Mouse (Mus musculus): Measurements from ENCODE around the gene Akap6. TPM values are rescaled to one million over a fixed set of nuclear protein-coding genes. Genes with fewer than 3 reads are reported as not detected.

Akap6 gene
- total and polyA plus RNA-seq, 3 experiments: not detected

DNA sequence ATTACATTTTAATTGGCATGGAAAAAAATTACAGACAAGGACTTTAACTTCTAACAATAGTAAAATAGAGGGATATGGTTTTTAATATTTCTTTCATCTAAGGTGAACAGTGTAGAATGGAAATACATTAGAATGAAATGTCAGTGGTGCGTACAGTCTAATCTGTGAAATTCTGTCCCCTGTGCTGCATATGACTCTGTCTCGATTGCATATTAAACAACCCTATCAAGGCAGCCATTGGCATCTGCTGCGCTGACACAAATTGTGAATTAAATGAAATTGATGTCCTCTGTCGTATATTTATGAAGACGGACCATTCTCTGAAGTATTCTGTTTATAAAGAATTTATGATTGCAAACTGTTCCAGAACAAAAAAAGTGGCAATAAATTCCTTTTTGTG, 371.7 kb downstream of the Akap6 start:
- Histone ChIP-seq H3K4me1 (ENCODE audit: control insufficient read depth in 1 of 2, insufficient read depth in 2 of 2, low read length in 2 of 2) (no peaks in the 10 kb centered on the region), H3K79me2 (ENCODE audit: control insufficient read depth, insufficient read depth, low read length, poor library complexity) (no peaks in the 10 kb centered on the region), H3K4me3 (ENCODE audit: control insufficient read depth in 1 of 2, insufficient read depth in 1 of 2, low read depth in 2 of 2, low read length in 2 of 2) (no peak overlapping the region), H3K27me3 (ENCODE audit: control insufficient read depth in 1 of 2, insufficient read depth in 2 of 2, low read length in 2 of 2) (no peaks in the 10 kb centered on the region), H3K27ac (ENCODE audit: control insufficient read depth, low read depth, low read length) (no peak overlapping the region), H3K36me3 (ENCODE audit: control insufficient read depth in 1 of 2, insufficient read depth in 2 of 2, low read length in 2 of 2) (no peaks in the 10 kb centered on the region), H3K9me3 (replicated peaks; ENCODE audit: insufficient read depth, low read length) (no peaks in the 10 kb centered on the region), H3K9ac (ENCODE audit: control insufficient read depth, low read depth, low read length, poor library complexity, severe bottlenecking) (no peak overlapping the region)
- no peak for DNase-seq (ENCODE audit: low read depth, low spot score)
- TF ChIP-seq E2F4 (IDR thresholded peaks at IDR 0.05; ENCODE audit: borderline replicate concordance, low read depth, low read length) (no peak), CHD2 (IDR thresholded peaks at IDR 0.05; ENCODE audit: low read length) (no peak), MAZ (IDR thresholded peaks at IDR 0.05; ENCODE audit: low read depth, low read length) (no peak), MYC (IDR thresholded peaks at IDR 0.05; ENCODE audit: low read depth, low read length) (no peak), NELFE (IDR thresholded peaks at IDR 0.05; ENCODE audit: low read depth, low read length) (no peak), SMC3 (IDR thresholded peaks at IDR 0.05; ENCODE audit: low read depth, low read length) (no peak), JUND (IDR thresholded peaks at IDR 0.05; ENCODE audit: low read depth, low read length) (no peak)

DNA sequence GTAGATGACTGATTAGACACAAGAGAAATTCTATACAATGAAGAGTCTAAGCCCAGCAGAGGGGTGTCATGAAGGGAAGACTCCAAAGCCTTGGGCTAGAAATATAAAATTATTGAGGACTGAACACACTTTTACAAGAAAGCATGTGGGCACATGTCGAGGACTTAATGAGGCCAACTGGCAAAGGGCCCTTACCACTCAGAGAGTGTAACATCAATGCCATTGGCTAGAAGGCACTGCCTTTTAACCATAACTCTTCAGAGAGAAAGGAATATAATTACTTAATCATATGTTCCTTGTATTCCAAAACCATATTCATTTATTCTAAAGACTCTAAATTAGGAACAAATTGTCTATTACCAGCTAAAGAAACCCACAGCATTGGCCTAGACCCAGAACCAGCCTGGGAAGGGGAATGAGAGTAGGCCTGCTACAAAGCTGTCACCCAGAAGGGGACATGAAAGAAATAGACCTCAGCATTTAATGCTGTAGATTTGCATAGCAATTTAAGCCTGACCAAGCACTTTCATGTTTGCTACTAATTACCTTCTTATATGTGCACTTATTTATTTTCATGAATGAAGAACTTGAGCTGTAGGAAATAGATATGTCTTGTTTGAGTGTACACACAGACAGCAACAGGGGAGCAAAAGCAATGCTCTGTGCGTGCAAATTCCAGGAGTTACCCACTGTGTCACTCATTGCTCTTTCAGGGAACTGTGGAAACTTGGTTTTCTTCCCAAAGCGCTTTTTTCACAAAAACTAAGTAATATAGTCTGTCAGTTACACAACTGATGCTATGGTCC, 377.6 kb downstream of the Akap6 start:
- DNase-seq (ENCODE audit: low read depth, low spot score): no peak
- TF ChIP-seq USF1 (IDR thresholded peaks at IDR 0.05; ENCODE audit: low read depth, low read length) (no peak), HCFC1 (IDR thresholded peaks at IDR 0.05; ENCODE audit: low read depth, low read length) (no peak), NELFE (IDR thresholded peaks at IDR 0.05; ENCODE audit: low read depth, low read length) (no peak), GABPA (IDR thresholded peaks at IDR 0.05; ENCODE audit: low read depth, low read length) (no peak), RAD21 (IDR thresholded peaks at IDR 0.05; ENCODE audit: low read depth, low read length) (no peak), POLR2AphosphoS5 (IDR thresholded peaks at IDR 0.05; ENCODE audit: borderline replicate concordance, low read depth, low read length) (no peak), TAL1 (IDR thresholded peaks at IDR 0.05; ENCODE audit: low read length) (no peak), MAZ (IDR thresholded peaks at IDR 0.05; ENCODE audit: low read depth, low read length) (no peak)
- no peaks in the 10 kb centered on the region for H3K79me2 ChIP-seq (ENCODE audit: control insufficient read depth, insufficient read depth, low read length, poor library complexity)
- no peak overlapping the region for H3K4me3 ChIP-seq (ENCODE audit: control insufficient read depth in 1 of 2, insufficient read depth in 1 of 2, low read depth in 2 of 2, low read length in 2 of 2)
- H3K9me3 ChIP-seq (replicated peaks; ENCODE audit: insufficient read depth, low read length): no peaks in the 10 kb centered on the region
- no peak overlapping the region for H3K27ac ChIP-seq (ENCODE audit: control insufficient read depth, low read depth, low read length)
- no peaks in the 10 kb centered on the region for H3K27me3 ChIP-seq (ENCODE audit: control insufficient read depth in 1 of 2, insufficient read depth in 2 of 2, low read length in 2 of 2)
- no peaks in the 10 kb centered on the region for H3K36me3 ChIP-seq (ENCODE audit: control insufficient read depth in 1 of 2, insufficient read depth in 2 of 2, low read length in 2 of 2)
- H3K9ac ChIP-seq (ENCODE audit: control insufficient read depth, low read depth, low read length, poor library complexity, severe bottlenecking): no peak overlapping the region
- no peaks in the 10 kb centered on the region for H3K4me1 ChIP-seq (ENCODE audit: control insufficient read depth in 1 of 2, insufficient read depth in 2 of 2, low read length in 2 of 2)

DNA sequence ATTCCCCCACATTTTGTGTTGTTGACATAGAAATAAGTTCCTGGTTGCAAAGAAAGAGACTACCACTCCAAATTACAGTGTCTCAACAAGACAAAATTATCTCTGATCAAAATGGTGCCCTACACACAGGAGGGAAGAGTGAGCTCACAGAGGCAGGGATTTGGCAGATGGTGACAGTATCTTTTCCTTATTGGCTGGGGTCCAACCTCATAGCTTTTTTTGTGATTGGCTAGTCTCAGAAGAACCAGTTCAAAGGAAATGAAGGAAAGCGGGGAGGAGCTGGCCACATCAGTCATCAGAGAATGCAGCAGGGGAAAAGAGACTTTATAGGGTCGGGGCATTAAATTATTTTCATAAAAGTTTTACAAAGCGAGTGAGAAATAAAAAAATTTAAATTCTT, 386.6 kb downstream of the Akap6 start:
- Histone ChIP-seq H3K4me1 (ENCODE audit: control insufficient read depth in 1 of 2, insufficient read depth in 2 of 2, low read length in 2 of 2) (no peaks in the 10 kb centered on the region), H3K27ac (ENCODE audit: control insufficient read depth, low read depth, low read length) (no peak overlapping the region), H3K27me3 (ENCODE audit: control insufficient read depth in 1 of 2, insufficient read depth in 2 of 2, low read length in 2 of 2) (no peaks in the 10 kb centered on the region), H3K79me2 (ENCODE audit: control insufficient read depth, insufficient read depth, low read length, poor library complexity) (no peaks in the 10 kb centered on the region), H3K9ac (ENCODE audit: control insufficient read depth, low read depth, low read length, poor library complexity, severe bottlenecking) (no peak overlapping the region), H3K36me3 (ENCODE audit: control insufficient read depth in 1 of 2, insufficient read depth in 2 of 2, low read length in 2 of 2) (no peaks in the 10 kb centered on the region), H3K9me3 (replicated peaks; ENCODE audit: insufficient read depth, low read length) (no peaks in the 10 kb centered on the region), H3K4me3 (ENCODE audit: control insufficient read depth in 1 of 2, insufficient read depth in 1 of 2, low read depth in 2 of 2, low read length in 2 of 2) (no peak overlapping the region)
- TF ChIP-seq BHLHE40 (IDR thresholded peaks at IDR 0.05; ENCODE audit: borderline replicate concordance, low read depth, low read length) (no peak), SIN3A (IDR thresholded peaks at IDR 0.05; ENCODE audit: low read length) (no peak), TAL1 (IDR thresholded peaks at IDR 0.05; ENCODE audit: low read length) (no peak), POLR2AphosphoS5 (IDR thresholded peaks at IDR 0.05; ENCODE audit: borderline replicate concordance, low read depth, low read length) (no peak), MYC (IDR thresholded peaks at IDR 0.05; ENCODE audit: low read depth, low read length) (no peak), ZNF384 (IDR thresholded peaks at IDR 0.05; ENCODE audit: low read depth, low read length) (no peak), MAX (IDR thresholded peaks at IDR 0.05; ENCODE audit: low read length) (no peak)
- no peak for DNase-seq (ENCODE audit: low read depth, low spot score)
